Mouse (Mus musculus): ENCODE measurements around the gene Otud7a.

DNA sequence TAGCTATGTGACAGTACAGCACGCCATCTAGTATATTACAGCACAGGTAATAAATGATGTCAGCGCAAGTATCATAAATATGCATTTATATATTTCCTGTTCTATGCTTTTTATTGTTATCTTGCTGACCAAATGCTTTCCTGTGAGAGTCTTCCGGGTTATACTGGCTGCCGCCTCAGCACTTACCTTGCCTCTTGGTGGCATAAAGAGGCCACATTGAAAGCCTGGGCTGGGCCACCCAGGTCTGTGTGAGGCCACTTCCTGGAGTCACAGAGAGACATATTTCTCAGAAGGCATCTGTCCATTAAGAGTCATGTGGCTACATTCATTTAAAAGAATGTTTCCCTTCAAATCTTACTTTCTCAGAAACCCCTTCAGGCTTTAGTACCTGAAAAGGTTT lies 242.5 kb downstream of the Otud7a start:
- no peak for TF ChIP-seq POLR2A (IDR thresholded peaks at IDR 0.05; ENCODE audit: insufficient read depth, low read depth, low read length)
- TF ChIP-seq EP300 (IDR thresholded peaks at IDR 0.05; ENCODE audit: insufficient read depth, low read depth, low read length), result no peak

All from heart, adult 2 months (tissue).